11 mouse cellular contexts compared by ENCODE assay signal in the genomic region with DNA sequence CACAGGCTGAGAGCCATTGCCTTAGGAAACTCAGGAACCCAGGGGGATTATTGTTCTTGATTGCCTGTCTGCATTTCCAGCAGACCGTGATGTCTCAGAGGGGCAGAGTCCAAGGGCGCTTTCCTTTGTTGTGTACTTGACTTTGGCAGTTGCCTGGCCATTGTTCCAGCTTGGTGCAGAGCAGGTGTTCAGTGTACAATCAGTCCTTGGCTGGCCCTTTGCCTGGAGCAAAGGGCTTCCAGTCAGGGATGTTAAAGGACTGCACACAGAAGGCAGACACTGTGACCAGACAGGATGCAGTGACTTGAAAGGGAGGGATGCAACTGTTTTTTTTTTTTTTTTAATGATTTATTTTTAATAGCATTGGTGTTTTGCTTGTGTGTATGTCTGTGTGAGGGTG. TPM values are rescaled to one million over a fixed set of nuclear protein-coding genes. Genes with fewer than 3 reads are reported as not detected.
DNase-seq lines count a peak whose midpoint lies in the region; ATAC-seq and TF ChIP-seq lines count a peak whose summit lies in the region.
"Had no signal": no experiment of that assay in that cellular context is flagged by ENCODE, and none has a peak within 500 bp of the region (broad histone marks: within the 10 kb centered on the region; RNA-seq: fewer than 3 reads in every experiment).

No protein-coding gene starts in this region.

- H3K9me3 ChIP-seq in stomach, postnatal 0 days (ENCODE audit: control insufficient read depth, low read length), result no peaks in the 10 kb centered on the region
- H3K9me3 ChIP-seq: embryonic facial prominence, embryonic 12.5 days had no signal

- H3K27me3 ChIP-seq in thymus, adult 2 months (ENCODE audit: control insufficient read depth, insufficient read depth, low read length), result no peaks in the 10 kb centered on the region
- H3K27me3 ChIP-seq in stomach, postnatal 0 days (ENCODE audit: control insufficient read depth, insufficient read depth, low read length), result no peaks in the 10 kb centered on the region
- H3K27me3 ChIP-seq: embryonic facial prominence, embryonic 12.5 days had no signal

- peak overlapping the region; percentile 27; the same call in 1 of the 2 replicates for H3K27ac ChIP-seq in thymus, adult 2 months (ENCODE audit: control insufficient read depth, insufficient read depth, low read length)
- H3K27ac ChIP-seq in stomach, postnatal 0 days (replicated peaks), result peak overlapping the region; percentile 59
- H3K27ac ChIP-seq: embryonic facial prominence, embryonic 12.5 days; macrophage had no signal

- TF ChIP-seq EP300 in stomach, postnatal 0 days (optimal IDR thresholded peaks at IDR 0.05), result no peak

- peak; percentile 65 for ATAC-seq in stomach, postnatal 0 days (ENCODE audit: low FRiP score, low TSS enrichment)
- ATAC-seq in inflammation-experienced regulatory T-cells, adult 6 months, result no peak

- H3K36me3 ChIP-seq in thymus, adult 2 months (ENCODE audit: control insufficient read depth, insufficient read depth, low read length), result no peaks in the 10 kb centered on the region
- H3K36me3 ChIP-seq in stomach, postnatal 0 days (ENCODE audit: control insufficient read depth, insufficient read depth, low read length), result no peaks in the 10 kb centered on the region
- H3K36me3 ChIP-seq: embryonic facial prominence, embryonic 12.5 days had no signal

- H3K4me1 ChIP-seq in thymus, adult 2 months (replicated peaks; ENCODE audit: control insufficient read depth, insufficient read depth, low read length), result peaks cover 67% of the 10 kb centered on the region
- peaks cover 24% of the 10 kb centered on the region for H3K4me1 ChIP-seq in stomach, postnatal 0 days (replicated peaks; ENCODE audit: control insufficient read depth, insufficient read depth)

- DNase-seq in gastrocnemius, postnatal 14 days, result peak; percentile 41
- DNase-seq in gastrocnemius, postnatal 4 days (ENCODE audit: low spot score in 2 of 2), result no peak
- peak; percentile 20 for DNase-seq in thymus, adult 2 months
- no peak for DNase-seq in thymus, postnatal 36 days
- peak; percentile 73 for DNase-seq in kidney, postnatal 10 days
- DNase-seq in stomach, postnatal 0 days (ENCODE audit: low spot score), result peak; percentile 75
- no peak for DNase-seq in left cerebral cortex, postnatal 4 days
- DNase-seq: B cell, adult 2 months had no signal

- TF ChIP-seq CTCF in thymus, adult 2 months (IDR thresholded peaks at IDR 0.05; ENCODE audit: borderline replicate concordance, control insufficient read depth, extremely low read depth, insufficient read depth, low read length, poor library complexity), result no peak
- no peak for TF ChIP-seq CTCF in stomach, postnatal 0 days (IDR thresholded peaks at IDR 0.05; ENCODE audit: low read depth)

- intact Hi-C loops in gastrocnemius, postnatal 14 days (cut with DNase I; ENCODE audit: low total_unique reads), result no loop called here
- intact Hi-C loops in left cerebral cortex, postnatal 4 days (cut with DNase I), result no loop called here

- no peak overlapping the region for H3K4me3 ChIP-seq in thymus, adult 2 months (ENCODE audit: control insufficient read depth, insufficient read depth, low read length)
- no peak overlapping the region for H3K4me3 ChIP-seq in stomach, postnatal 0 days (ENCODE audit: low read depth, low read length)
- H3K4me3 ChIP-seq: embryonic facial prominence, embryonic 12.5 days had no signal

- no peak overlapping the region for H3K9ac ChIP-seq in stomach, postnatal 0 days (ENCODE audit: low read length)
- H3K9ac ChIP-seq: embryonic facial prominence, embryonic 12.5 days had no signal

- WGBS in thymus, adult 2 months, result 88% methylated on average over 2 of the region's 2 CpGs
- 62% methylated on average over 2 of the region's 2 CpGs for WGBS in stomach, postnatal 0 days

- no peak for TF ChIP-seq POLR2A in thymus, adult 2 months (IDR thresholded peaks at IDR 0.05; ENCODE audit: control insufficient read depth, extremely low read depth, insufficient read depth, low read length, poor library complexity)

- no peak overlapping the region for H3K4me2 ChIP-seq in stomach, postnatal 0 days (replicated peaks; ENCODE audit: low read depth)
- H3K4me2 ChIP-seq: embryonic facial prominence, embryonic 12.5 days had no signal

RNA-seq across cellular contexts. Expression of gene Ddit4, which starts 20.9 kb away (rescaled TPM):
- total RNA-seq in gastrocnemius, postnatal 14 days (2021), result 10 to 100 TPM; 15.4 to 70.6 TPM
- 10 to 100 TPM; 18.6 to 18.7 TPM for total RNA-seq in gastrocnemius, postnatal 4 days (2021)
- polyA plus RNA-seq in thymus, adult 2 months (2012; rRNA removed), result 157 and 190 TPM in 2 replicates
- polyA plus RNA-seq in stomach, postnatal 0 days (2015; fragmentation: Nextera tagmentation; extraction: Ambion mirVana), result 12.4 and 17.3 TPM in 2 replicates
- total RNA-seq in left cerebral cortex, postnatal 4 days (2021), result 10 to 100 TPM; 50.6 to 52.2 TPM
- 10 to 100 TPM; 11.5 to 25.9 (median 14.4) TPM for polyA plus RNA-seq in inflammation-experienced regulatory T-cells, adult 6 months (2017; shearing (Covaris generic))

RNA-seq across cellular contexts. Expression of gene Ascc1, which starts 30.1 kb away (rescaled TPM):
- 10 to 100 TPM; 11.2 to 13.2 TPM for total RNA-seq in gastrocnemius, postnatal 14 days (2021)
- 10 to 100 TPM; 13.9 to 16.0 TPM for total RNA-seq in gastrocnemius, postnatal 4 days (2021)
- polyA plus RNA-seq in thymus, adult 2 months (2012; rRNA removed), result 24.2 and 26.2 TPM in 2 replicates
- 29.0 and 31.6 TPM in 2 replicates for polyA plus RNA-seq in stomach, postnatal 0 days (2015; fragmentation: Nextera tagmentation; extraction: Ambion mirVana)
- total RNA-seq in left cerebral cortex, postnatal 4 days (2021), result 10 to 100 TPM; 25.8 to 27.1 TPM
- polyA plus RNA-seq in inflammation-experienced regulatory T-cells, adult 6 months (2017; shearing (Covaris generic)), result 10 to 100 TPM; 33.7 to 57.6 (median 44.3) TPM

RNA-seq across cellular contexts. Expression of gene Anapc16, which starts 30.4 kb away (rescaled TPM):
- 10 to 100 TPM; 35.6 to 47.3 TPM for total RNA-seq in gastrocnemius, postnatal 14 days (2021)
- total RNA-seq in gastrocnemius, postnatal 4 days (2021), result 10 to 100 TPM; 49.9 to 51.4 TPM
- polyA plus RNA-seq in thymus, adult 2 months (2012; rRNA removed), result 108 and 136 TPM in 2 replicates
- polyA plus RNA-seq in stomach, postnatal 0 days (2015; fragmentation: Nextera tagmentation; extraction: Ambion mirVana), result 76.8 and 86.4 TPM in 2 replicates
- total RNA-seq in left cerebral cortex, postnatal 4 days (2021), result 10 to 100 TPM; 60.2 to 60.8 TPM
- 10 to 100 TPM; 89.0 to 99.4 (median 91.1) TPM for polyA plus RNA-seq in inflammation-experienced regulatory T-cells, adult 6 months (2017; shearing (Covaris generic))

Comparison
In these comparisons a context has a peak if more than half of its experiments do, and no peak if none do; other contexts are left out.
1. DNase-seq: peak in gastrocnemius, postnatal 14 days (single experiment), thymus, adult 2 months (single experiment), kidney, postnatal 10 days (single experiment) and stomach, postnatal 0 days (single experiment); none in gastrocnemius, postnatal 4 days (0 of 2), thymus, postnatal 36 days (0 of 2) and left cerebral cortex, postnatal 4 days (single experiment).